Mouse (Mus musculus) myocyte (in vitro differentiated cells): ENCODE data around the gene Ptpn7.

Source experiments
- E2F4 ChIP-seq: IDR thresholded peaks from one replicate; pipeline ENCODE4 v1.6.1; 2011; ENCODE audit warnings: mild to moderate bottlenecking, control low read depth, moderate library complexity; ENCODE audit not compliant: insufficient read depth
- MAX ChIP-seq: IDR thresholded peaks from one replicate; pipeline ENCODE4 v1.6.1; 2011; ENCODE audit warnings: low read depth, mild to moderate bottlenecking, control low read depth
- MYOD1 ChIP-seq, 3 experiments: IDR thresholded peaks; one replicate each; pipeline ENCODE4 v1.6.1; 2011; ENCODE audit warnings: control low read depth in 2 of 3, low read depth in 2 of 3, mild to moderate bottlenecking in 2 of 3, moderate library complexity in 1 of 3; ENCODE audit not compliant: insufficient read length in 2 of 3, control insufficient read depth in 1 of 3
- MYOG ChIP-seq, 3 experiments: IDR thresholded peaks; one replicate each; pipeline ENCODE4 v1.6.1; 2011; ENCODE audit warnings: control low read depth in 2 of 3, low read depth in 2 of 3, mild to moderate bottlenecking in 2 of 3; ENCODE audit not compliant: insufficient read length in 2 of 3, control insufficient read depth in 1 of 3, insufficient read depth in 1 of 3
- POLR2A ChIP-seq: IDR thresholded peaks from one replicate; pipeline ENCODE4 v1.6.1; 2011; ENCODE audit warnings: low read depth, mild to moderate bottlenecking, control low read depth, moderate library complexity; ENCODE audit not compliant: insufficient read length
- POLR2AphosphoS2 ChIP-seq: IDR thresholded peaks from one replicate; pipeline ENCODE4 v1.6.1; 2011; ENCODE audit warnings: low read depth, control low read depth; ENCODE audit not compliant: insufficient read length
- REST ChIP-seq: IDR thresholded peaks from one replicate; pipeline ENCODE4 v1.6.1; 2011; ENCODE audit warnings: mild to moderate bottlenecking, control low read depth, moderate library complexity; ENCODE audit not compliant: insufficient read depth, insufficient read length
- SRF ChIP-seq: IDR thresholded peaks from one replicate; pipeline ENCODE4 v1.6.1; 2011; ENCODE audit warnings: low read depth; ENCODE audit not compliant: control insufficient read depth, insufficient read length
- TCF12 ChIP-seq: IDR thresholded peaks from one replicate; pipeline ENCODE4 v1.6.1; 2011; ENCODE audit warnings: mild to moderate bottlenecking, control low read depth; ENCODE audit not compliant: poor library complexity, insufficient read depth, severe bottlenecking
- TCF3 ChIP-seq: IDR thresholded peaks from one replicate; pipeline ENCODE4 v1.6.1; 2011; ENCODE audit warnings: low read depth, control low read depth; ENCODE audit not compliant: insufficient read length
- USF1 ChIP-seq: IDR thresholded peaks from one replicate; pipeline ENCODE4 v1.6.1; 2011; ENCODE audit warnings: low read depth, mild to moderate bottlenecking, control low read depth, moderate library complexity

GRCm38 (mm10) chr1:135171984-135172383, 39.5 kb downstream of the Ptpn7 start:
- no peak for TF ChIP-seq POLR2A
- no peak for TF ChIP-seq MAX
- TF ChIP-seq USF1 = no peak
- TF ChIP-seq POLR2AphosphoS2 = no peak
- TF ChIP-seq SRF = no peak
- TF ChIP-seq TCF12 = no peak
- TF ChIP-seq MYOD1 (IDR thresholded peaks at IDR 0.05; ENCODE audit: control insufficient read depth in 1 of 3, insufficient read length in 2 of 3, low read depth in 2 of 3) = no peak
- TF ChIP-seq REST = no peak
- no peak for TF ChIP-seq MYOG (IDR thresholded peaks at IDR 0.05; ENCODE audit: control insufficient read depth in 1 of 3, insufficient read depth in 1 of 3, insufficient read length in 2 of 3, low read depth in 2 of 3)
- no peak for TF ChIP-seq E2F4
- no peak for TF ChIP-seq TCF3
